Mouse (Mus musculus) kidney, postnatal 14 days (tissue): Measurements from ENCODE around the gene Zkscan4.
"Not testable (repeated sequence)": the region's sequence is repeated elsewhere in the genome, so short reads cannot be mapped to it uniquely, and the experiment has no call there.

Source experiments
- DNase-seq: peaks from one replicate; pipeline ENCODE4 v3.0.0; 2022; ENCODE audit warnings: mixed read lengths

Gene Zkscan4

GRCm38 (mm10) chr13:21478759-21479670, at the start of gene Zkscan4, which contains the start of gene Gm10065:
TSS of gene Zkscan4 (plus strand) at chr13:21478907.
TSS of gene Gm10065 (minus strand) at chr13:21479441.
- DNase-seq, result peak; percentile 78

GRCm38 (mm10) chr13:21435476-21435875, 43.2 kb upstream of the Zkscan4 start:
- no peak for DNase-seq

GRCm38 (mm10) chr13:21440503-21441206, 38.1 kb upstream of the Zkscan4 start, which contains the start of gene Pgbd1:
TSS of gene Pgbd1 (minus strand) at chr13:21441058.
- DNase-seq, result peak; percentile 74

GRCm38 (mm10) chr13:21441207-21441572, 37.5 kb upstream of the Zkscan4 start:
- DNase-seq, result no peak

GRCm38 (mm10) chr13:21446796-21447195, 31.9 kb upstream of the Zkscan4 start:
- no peak for DNase-seq

- no peak for DNase-seq
Measured at GRCm38 (mm10) chr13:21447856-21448614, 30.7 kb upstream of the Zkscan4 start.

- DNase-seq, result no peak
Measured at GRCm38 (mm10) chr13:21453042-21453441, 25.7 kb upstream of the Zkscan4 start.

- peak; percentile 88 for DNase-seq
Measured at GRCm38 (mm10) chr13:21453449-21453848, 25.3 kb upstream of the Zkscan4 start, which contains the start of gene Zscan26. TSS of gene Zscan26 (minus strand) at chr13:21453730.

GRCm38 (mm10) chr13:21454133-21454532, 24.6 kb upstream of the Zkscan4 start:
- DNase-seq, result no peak

GRCm38 (mm10) chr13:21456347-21456746, 22.4 kb upstream of the Zkscan4 start:
- peak; percentile 29 for DNase-seq

- not testable (repeated sequence) for DNase-seq
Measured at GRCm38 (mm10) chr13:21462516-21462915, 16.2 kb upstream of the Zkscan4 start.

GRCm38 (mm10) chr13:21467336-21467735, 11.4 kb upstream of the Zkscan4 start:
- no peak for DNase-seq

- peak; percentile 87 for DNase-seq
Measured at GRCm38 (mm10) chr13:21468061-21469019, 10.4 kb upstream of the Zkscan4 start, which contains the start of gene Nkapl. TSS of gene Nkapl (minus strand) at chr13:21468509.

- no peak for DNase-seq
Measured at GRCm38 (mm10) chr13:21469097-21469496, 9.6 kb upstream of the Zkscan4 start.

- DNase-seq, result no peak
Measured at GRCm38 (mm10) chr13:21472427-21472826, 6.3 kb upstream of the Zkscan4 start.

GRCm38 (mm10) chr13:21486881-21487280, 8.2 kb downstream of the Zkscan4 start:
- no peak for DNase-seq

- DNase-seq, result no peak
Measured at GRCm38 (mm10) chr13:21492847-21493246, 14.1 kb downstream of the Zkscan4 start.

GRCm38 (mm10) chr13:21495080-21495479, 16.4 kb downstream of the Zkscan4 start, which contains the start of gene AK157302:
TSS of gene AK157302 (plus strand) at chr13:21495223.
- DNase-seq, result no peak

- not testable (repeated sequence) for DNase-seq
Measured at GRCm38 (mm10) chr13:21501182-21501581, 22.5 kb downstream of the Zkscan4 start, which contains the start of gene Gm11273. TSS of gene Gm11273 (minus strand) at chr13:21501418.

- no peak for DNase-seq
Measured at GRCm38 (mm10) chr13:21502296-21502695, 23.6 kb downstream of the Zkscan4 start.

GRCm38 (mm10) chr13:21506221-21506649, 27.5 kb downstream of the Zkscan4 start:
- peak; percentile 90 for DNase-seq
